Mouse (Mus musculus) E14TG2a.4 (cell line): ENCODE results near the gene Ttc7b.

ENCODE experiments used
- H3K27me3 ChIP-seq: 2 replicates; pipeline ENCODE4 v1.6.1; 2014; ENCODE audit warnings: low read length, control low read depth; ENCODE audit not compliant: insufficient read depth
- H3K36me3 ChIP-seq: 2 replicates; pipeline ENCODE4 v1.6.1; 2014; ENCODE audit warnings: low read length, control low read depth; ENCODE audit not compliant: insufficient read depth
- H3K4me1 ChIP-seq: replicated peaks from 2 replicates; pipeline ENCODE4 v1.6.1; 2014; ENCODE audit warnings: low read depth, low read length, control low read depth
- H3K4me3 ChIP-seq: replicated peaks from 2 replicates; pipeline ENCODE4 v1.5.1; 2014; ENCODE audit warnings: mild to moderate bottlenecking, low read length
- H3K9me3 ChIP-seq: 2 replicates; pipeline ENCODE4 v1.6.1; 2014; ENCODE audit warnings: low read length, control low read depth
- CTCF ChIP-seq: conservative IDR thresholded peaks from 2 replicates; pipeline ENCODE4 v1.5.1; 2014; ENCODE audit warnings: low read length
- NANOG ChIP-seq: IDR thresholded peaks from 2 replicates; pipeline ENCODE4 v1.6.1; 2014; ENCODE audit warnings: borderline replicate concordance, low read length, mixed read lengths
- POU5F1 ChIP-seq: IDR thresholded peaks from 2 replicates; pipeline ENCODE4 v1.6.1; 2014; ENCODE audit warnings: low read length, borderline replicate concordance

Gene Ttc7b

DNA sequence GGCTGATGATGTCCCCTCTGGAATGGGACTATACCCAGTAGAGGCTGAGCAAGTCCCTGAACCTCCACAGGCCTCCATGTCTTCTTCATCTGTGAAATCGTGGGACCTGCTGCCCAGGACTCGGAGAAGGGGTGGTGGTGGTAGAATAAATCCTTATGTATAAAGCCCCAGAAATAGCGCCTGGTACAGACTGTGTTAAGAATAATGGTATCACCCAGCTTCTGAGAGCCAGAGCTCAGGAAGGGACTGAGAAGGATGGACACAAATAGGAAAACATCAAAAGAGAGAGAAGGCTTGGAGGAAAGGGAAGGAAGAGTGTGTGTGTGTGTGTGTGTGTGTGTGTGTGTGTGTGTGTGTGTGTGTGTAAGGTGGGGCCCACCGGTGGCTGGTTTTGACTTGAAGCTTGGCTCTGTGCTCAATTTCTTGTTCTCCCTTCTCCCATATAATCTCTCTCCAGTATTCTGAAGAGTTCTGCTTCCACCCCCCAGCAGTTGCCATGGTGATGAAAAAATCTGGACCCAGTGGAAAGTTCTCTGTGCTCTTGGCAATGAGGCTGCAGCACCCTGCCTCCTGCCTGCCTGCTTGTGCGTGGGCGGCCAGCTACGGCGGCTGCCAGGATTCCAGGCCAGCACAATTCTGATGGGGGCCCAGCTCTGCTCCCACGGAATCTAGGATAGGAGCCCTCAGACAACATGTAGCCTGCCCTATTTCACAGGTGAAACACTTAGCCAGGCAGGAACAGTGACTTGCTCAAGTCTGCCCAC lies 254.9 kb downstream of the Ttc7b start:
- no peak for TF ChIP-seq POU5F1
- no peak for TF ChIP-seq CTCF
- Histone ChIP-seq H3K4me1 (no peaks in the 10 kb centered on the region), H3K36me3 (no peaks in the 10 kb centered on the region), H3K27me3 (peaks cover 28% of the 10 kb centered on the region), H3K4me3 (no peak overlapping the region), H3K9me3 (no peaks in the 10 kb centered on the region)

GRCm38 (mm10) chr12:100264941-100265340 lies 255.7 kb downstream of the Ttc7b start:
- TF ChIP-seq NANOG (no peak), CTCF (no peak), POU5F1 (no peak)
- no peaks in the 10 kb centered on the region for H3K4me1 ChIP-seq
- H3K4me3 ChIP-seq, result no peak overlapping the region
- H3K36me3 ChIP-seq, result no peaks in the 10 kb centered on the region
- peaks cover 34% of the 10 kb centered on the region for H3K27me3 ChIP-seq
- H3K9me3 ChIP-seq, result no peaks in the 10 kb centered on the region

GRCm38 (mm10) chr12:100262846-100263245 lies 257.8 kb downstream of the Ttc7b start:
- Histone ChIP-seq H3K4me1 (no peaks in the 10 kb centered on the region), H3K27me3 (peaks cover 40% of the 10 kb centered on the region), H3K9me3 (no peaks in the 10 kb centered on the region), H3K36me3 (no peaks in the 10 kb centered on the region), H3K4me3 (no peak overlapping the region)
- TF ChIP-seq POU5F1, result no peak
- TF ChIP-seq NANOG, result no peak
- TF ChIP-seq CTCF, result no peak

- Histone ChIP-seq H3K27me3 (peaks cover 30% of the 10 kb centered on the region), H3K36me3 (no peaks in the 10 kb centered on the region), H3K4me1 (no peaks in the 10 kb centered on the region), H3K9me3 (no peaks in the 10 kb centered on the region), H3K4me3 (no peak overlapping the region)
- no peak for TF ChIP-seq NANOG
- TF ChIP-seq CTCF, result no peak
- no peak for TF ChIP-seq POU5F1
Observed at GRCm38 (mm10) chr12:100261761-100262160, 258.9 kb downstream of the Ttc7b start.

DNA sequence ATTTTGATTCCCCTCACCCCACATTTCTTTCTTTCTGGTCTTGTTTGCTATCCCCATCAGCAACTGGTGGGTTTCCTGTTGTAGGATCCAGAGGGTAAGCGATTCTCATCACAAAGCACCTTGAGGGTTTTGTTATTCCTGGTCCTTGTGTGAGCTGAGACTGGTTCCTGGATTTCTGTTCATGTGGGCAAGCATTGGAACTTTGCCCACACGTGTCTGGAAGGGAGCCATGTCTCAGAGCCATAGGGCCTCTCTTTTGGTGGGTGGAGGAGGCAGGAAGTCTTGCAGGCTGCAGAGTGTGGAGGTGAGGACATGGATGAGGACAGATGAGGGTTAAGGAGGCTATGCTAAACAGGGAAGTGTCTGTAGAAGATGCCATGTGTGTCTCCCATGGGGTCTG lies 260.5 kb downstream of the Ttc7b start:
- TF ChIP-seq NANOG (no peak), POU5F1 (no peak), CTCF (no peak)
- no peaks in the 10 kb centered on the region for H3K9me3 ChIP-seq

DNA sequence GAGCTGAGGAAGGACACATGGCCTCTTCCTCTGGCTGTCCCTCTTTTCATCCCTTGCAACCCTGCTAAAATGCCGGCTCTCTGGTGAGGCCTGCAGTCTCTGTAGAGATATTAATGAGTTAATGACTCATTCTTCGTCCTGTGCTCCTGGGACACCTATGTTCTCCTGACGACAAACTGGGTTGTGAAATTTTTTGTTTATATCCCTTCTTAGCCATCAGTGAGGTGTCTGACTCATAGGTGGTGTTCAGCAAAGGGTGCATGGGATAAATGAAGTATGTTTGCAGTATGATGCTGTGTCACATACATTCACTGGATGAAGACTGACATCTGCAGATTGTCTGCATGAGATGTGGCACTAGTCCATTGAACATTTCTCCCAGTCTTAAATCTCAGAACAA lies 262.8 kb downstream of the Ttc7b start:
- Histone ChIP-seq H3K4me1 (no peaks in the 10 kb centered on the region), H3K9me3 (no peaks in the 10 kb centered on the region), H3K27me3 (peaks cover 19% of the 10 kb centered on the region), H3K4me3 (no peak overlapping the region), H3K36me3 (no peaks in the 10 kb centered on the region)
- no peak for TF ChIP-seq POU5F1
- TF ChIP-seq CTCF, result no peak
- no peak for TF ChIP-seq NANOG

More for the DNA sequence above, 260.5 kb downstream of the Ttc7b start:
- Histone ChIP-seq H3K4me3 (no peak overlapping the region), H3K27me3 (peaks cover 28% of the 10 kb centered on the region), H3K4me1 (no peaks in the 10 kb centered on the region), H3K36me3 (no peaks in the 10 kb centered on the region)

DNA sequence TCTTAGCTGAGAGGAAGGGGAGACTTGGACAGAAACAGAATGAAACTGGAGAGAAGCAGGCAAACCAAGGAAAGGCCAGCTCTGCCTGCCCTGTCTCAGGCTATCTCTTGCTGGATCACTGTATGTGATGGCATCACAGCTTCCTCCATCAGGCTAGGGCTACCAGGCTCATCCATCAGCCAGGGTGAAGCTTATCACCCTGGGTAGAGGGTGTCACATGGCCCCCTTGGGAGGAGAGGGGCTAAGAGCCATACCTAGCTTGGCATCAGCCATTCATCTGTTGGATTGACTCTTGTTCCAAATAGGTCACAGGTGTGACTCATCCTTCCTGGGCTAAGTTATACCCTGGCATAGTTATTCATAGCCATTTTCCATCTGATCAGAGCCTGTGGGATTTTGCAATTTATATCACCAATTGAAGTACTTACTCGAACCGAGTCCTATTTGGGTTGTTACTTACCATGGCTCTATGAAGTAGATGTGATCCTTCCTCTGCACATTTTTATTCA lies 265.1 kb downstream of the Ttc7b start:
- H3K27me3 ChIP-seq, result peaks cover 11% of the 10 kb centered on the region
- no peaks in the 10 kb centered on the region for H3K9me3 ChIP-seq
- TF ChIP-seq POU5F1, result no peak
- TF ChIP-seq CTCF, result no peak
- no peak for TF ChIP-seq NANOG
- H3K4me3 ChIP-seq, result no peak overlapping the region
- peaks cover 3% of the 10 kb centered on the region; the same call in 1 of the 2 replicates for H3K4me1 ChIP-seq
- H3K36me3 ChIP-seq, result no peaks in the 10 kb centered on the region

GRCm38 (mm10) chr12:100254471-100254870 lies 266.2 kb downstream of the Ttc7b start:
- H3K36me3 ChIP-seq, result no peaks in the 10 kb centered on the region
- no peak overlapping the region for H3K4me3 ChIP-seq
- no peak for TF ChIP-seq NANOG
- no peak for TF ChIP-seq POU5F1
- no peak for TF ChIP-seq CTCF
- H3K27me3 ChIP-seq, result peaks cover 4% of the 10 kb centered on the region; the same call in 1 of the 2 replicates
- no peaks in the 10 kb centered on the region for H3K9me3 ChIP-seq
- H3K4me1 ChIP-seq, result peaks cover 3% of the 10 kb centered on the region; the same call in 1 of the 2 replicates
